Comparison of ENCODE assay signal across 38 mouse cellular contexts in the genomic region with DNA sequence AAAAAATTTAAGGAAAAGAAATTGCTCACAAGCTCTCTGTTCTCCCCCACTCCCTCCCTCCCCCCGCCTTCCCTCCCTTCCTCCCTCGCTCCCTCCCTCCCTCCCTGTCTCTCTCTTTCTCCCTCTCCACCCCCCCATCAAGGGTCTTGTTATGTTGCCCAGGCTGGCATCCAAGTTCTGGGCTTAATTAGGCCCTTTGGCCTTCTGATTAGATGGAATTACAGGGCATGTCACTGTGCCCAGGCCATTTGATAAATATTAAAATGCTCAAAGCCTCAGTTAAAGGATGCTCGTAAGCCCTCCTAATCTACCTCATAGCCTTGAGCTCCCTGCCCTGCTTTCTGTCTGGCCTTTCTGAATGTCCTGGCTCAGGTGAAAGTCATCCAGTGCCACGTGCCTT. TPM values are rescaled to one million over a fixed set of nuclear protein-coding genes. Genes with fewer than 3 reads are reported as not detected.
"Had no signal": no experiment of that assay in that cellular context is flagged by ENCODE, and none has a peak within 500 bp of the region (broad histone marks: within the 10 kb centered on the region; RNA-seq: fewer than 3 reads in every experiment).

No protein-coding gene starts in this region.

- H3K4me1 ChIP-seq: limb, embryonic 10.5 days; limb, embryonic 12.5 days; limb, embryonic 13.5 days; limb, embryonic 15.5 days; liver, embryonic 12.5 days; liver, embryonic 13.5 days; liver, embryonic 15.5 days; megakaryocyte, embryonic 14.5 days; midbrain, embryonic 10.5 days; midbrain, embryonic 12.5 days had no signal

- DNase-seq: left cerebral cortex, postnatal 4 days; liver; liver, embryonic 13.5 days; liver, postnatal 0 days; lung, adult 18-20 months; lung, adult 2 months; lung, embryonic 14.5 days; lung, postnatal 10 days; lung, postnatal 14 days; lung, postnatal 36 days; lung, postnatal 4 days; midbrain, embryonic 14.5 days had no signal

- ATAC-seq: liver, embryonic 12.5 days; liver, postnatal 0 days; lung, postnatal 0 days; midbrain, embryonic 13.5 days; midbrain, embryonic 15.5 days; midbrain, embryonic 16.5 days had no signal

- H3K27me3 ChIP-seq: limb, embryonic 12.5 days; limb, embryonic 13.5 days; limb, embryonic 15.5 days; liver, embryonic 12.5 days; liver, embryonic 13.5 days; liver, embryonic 15.5 days; lung, embryonic 15.5 days; megakaryocyte, embryonic 14.5 days; midbrain, embryonic 12.5 days; midbrain, embryonic 13.5 days; midbrain, embryonic 15.5 days had no signal

- H3K9ac ChIP-seq: limb, embryonic 12.5 days; limb, embryonic 13.5 days; limb, embryonic 15.5 days; liver, embryonic 12.5 days; liver, embryonic 13.5 days; liver, embryonic 14.5 days; liver, embryonic 15.5 days; liver, postnatal 0 days; lung, embryonic 14.5 days; lung, embryonic 15.5 days; midbrain, embryonic 12.5 days; midbrain, embryonic 13.5 days; midbrain, embryonic 15.5 days had no signal

- H3K4me2 ChIP-seq: limb, embryonic 12.5 days; limb, embryonic 13.5 days; limb, embryonic 15.5 days; liver, embryonic 11.5 days; liver, embryonic 12.5 days; liver, embryonic 13.5 days; liver, embryonic 15.5 days; lung, embryonic 14.5 days; lung, embryonic 15.5 days; midbrain, embryonic 11.5 days; midbrain, embryonic 12.5 days; midbrain, embryonic 13.5 days; midbrain, embryonic 15.5 days had no signal

- H3K9me3 ChIP-seq: limb, embryonic 10.5 days; limb, embryonic 12.5 days; limb, embryonic 13.5 days; limb, embryonic 15.5 days; liver, embryonic 12.5 days; liver, embryonic 13.5 days; liver, embryonic 15.5 days; lung, embryonic 15.5 days; megakaryocyte, embryonic 14.5 days; midbrain, embryonic 10.5 days; midbrain, embryonic 12.5 days; midbrain, embryonic 13.5 days; midbrain, embryonic 15.5 days had no signal

- H3K27ac ChIP-seq: left cerebral cortex, adult 2 months; limb, embryonic 10.5 days; limb, embryonic 12.5 days; limb, embryonic 13.5 days; limb, embryonic 15.5 days; liver, embryonic 12.5 days; liver, embryonic 13.5 days; liver, embryonic 14.5 days; liver, embryonic 15.5 days; lung, embryonic 15.5 days; macrophage; midbrain, embryonic 10.5 days; midbrain, embryonic 12.5 days; midbrain, embryonic 13.5 days; midbrain, embryonic 15.5 days had no signal

- H3K4me3 ChIP-seq: left cerebral cortex, adult 2 months; limb, embryonic 10.5 days; limb, embryonic 12.5 days; limb, embryonic 13.5 days; limb, embryonic 15.5 days; liver, embryonic 12.5 days; liver, embryonic 13.5 days; liver, embryonic 15.5 days; lung, embryonic 15.5 days; megakaryocyte, embryonic 14.5 days; midbrain, embryonic 10.5 days; midbrain, embryonic 12.5 days; midbrain, embryonic 13.5 days; midbrain, embryonic 15.5 days; myocyte had no signal

RNA-seq across cellular contexts. Expression of a gene that starts 53.9 kb away (rescaled TPM):
- total RNA-seq: liver, adult 2 months; megakaryocyte, adult 5-6 weeks; megakaryocyte-erythroid progenitor cell, adult 5-6 weeks; monocyte, adult 5-6 weeks had no signal
- polyA plus RNA-seq: limb, embryonic 10.5 days; limb, embryonic 11.5 days; limb, embryonic 12.5 days; limb, embryonic 13.5 days; limb, embryonic 15.5 days; liver, adult 2 months; liver, embryonic 11.5 days; liver, embryonic 12.5 days; liver, embryonic 13.5 days; liver, embryonic 14.5 days; liver, embryonic 15.5 days; liver, embryonic 16.5 days; liver, postnatal 0 days; lung, embryonic 14.5 days; macrophage had no signal
